Comparison of ENCODE assay signal across 16 mouse cellular contexts in the genomic region with DNA sequence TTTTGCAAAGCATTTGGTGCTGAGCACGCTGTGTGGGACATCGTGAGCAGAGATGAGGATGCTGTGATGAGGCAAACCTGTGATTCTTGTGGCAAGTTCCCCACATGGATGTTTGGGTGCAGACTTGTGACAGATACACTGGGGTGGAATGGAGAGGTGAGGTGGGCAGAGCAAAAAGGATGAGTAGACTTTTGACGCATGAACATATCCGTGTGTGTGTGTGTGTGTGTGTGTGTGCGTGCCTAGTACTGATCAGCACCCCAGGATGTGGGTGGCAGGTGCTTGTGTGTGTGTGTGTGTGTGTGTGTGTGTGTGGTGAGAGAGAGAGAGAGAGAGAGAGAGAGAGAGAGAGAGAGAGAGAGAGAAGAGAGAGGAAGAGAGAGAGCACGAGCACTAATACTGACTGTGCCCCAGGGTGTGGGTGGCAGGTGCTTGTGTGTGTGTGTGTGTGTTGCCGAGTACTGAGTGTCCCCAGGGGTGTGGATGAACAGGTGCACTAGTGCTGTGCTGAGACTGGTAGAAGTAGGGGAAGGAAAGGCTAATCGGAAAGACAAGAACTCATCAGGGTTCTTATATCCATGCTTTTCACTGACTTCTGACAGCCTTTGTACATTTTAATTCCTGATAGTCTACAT. TPM values are rescaled to one million over a fixed set of nuclear protein-coding genes. Genes with fewer than 3 reads are reported as not detected.
DNase-seq lines count a peak whose midpoint lies in the region; ATAC-seq and TF ChIP-seq lines count a peak whose summit lies in the region.
"Had no signal": no experiment of that assay in that cellular context is flagged by ENCODE, and none has a peak within 500 bp of the region (broad histone marks: within the 10 kb centered on the region; RNA-seq: fewer than 3 reads in every experiment).

No protein-coding gene starts in this region.

- WGBS in heart, embryonic 16.5 days, result 90% methylated on average over 8 of the region's 8 CpGs
- 90% methylated on average over 8 of the region's 8 CpGs for WGBS in intestine, postnatal 0 days

- H3K4me2 ChIP-seq in heart, embryonic 16.5 days (ENCODE audit: low read depth, low read length), result no peak overlapping the region
- no peak overlapping the region for H3K4me2 ChIP-seq in intestine, postnatal 0 days (replicated peaks; ENCODE audit: low read depth)
- H3K4me2 ChIP-seq: embryonic facial prominence, embryonic 15.5 days; forebrain, embryonic 13.5 days; heart, embryonic 12.5 days; lung, embryonic 15.5 days had no signal

- no peak for DNase-seq in heart, adult 11 months
- peak; percentile 70 for DNase-seq in right cerebral cortex, adult 18-20 months
- DNase-seq in right cerebral cortex, postnatal 10 days (ENCODE audit: low spot score in 2 of 2), result no peak
- DNase-seq in thymus, postnatal 14 days, result peak; percentile 71
- no peak for DNase-seq in layer of hippocampus, postnatal 36 days
- DNase-seq: cerebellum, postnatal 10 days; gastrocnemius, postnatal 14 days; kidney, postnatal 25 days had no signal

- H3K9me3 ChIP-seq in heart, embryonic 16.5 days (replicated peaks; ENCODE audit: control insufficient read depth, low read length), result no peaks in the 10 kb centered on the region
- H3K9me3 ChIP-seq in intestine, postnatal 0 days (ENCODE audit: control insufficient read depth), result no peaks in the 10 kb centered on the region
- H3K9me3 ChIP-seq: embryonic facial prominence, embryonic 15.5 days; forebrain, embryonic 13.5 days; heart, embryonic 12.5 days; lung, embryonic 15.5 days; megakaryocyte, embryonic 14.5 days had no signal

- ATAC-seq in heart, embryonic 16.5 days (replicated peaks; ENCODE audit: extremely low read depth, insufficient read depth, low FRiP score), result 0 out of 2 replicates have a peak, but pooled peaks have one; percentile 37
- ATAC-seq in megakaryocyte, adult 5-6 weeks (ENCODE audit: poor library complexity, severe bottlenecking), result peak; percentile 41
- no peak for ATAC-seq in intestine, postnatal 0 days
- ATAC-seq: forebrain, embryonic 13.5 days had no signal

- no peak overlapping the region for H3K27ac ChIP-seq in heart, embryonic 16.5 days (ENCODE audit: low read length)
- H3K27ac ChIP-seq in intestine, postnatal 0 days (ENCODE audit: low read depth, low read length), result no peak overlapping the region
- H3K27ac ChIP-seq: embryonic facial prominence, embryonic 15.5 days; forebrain, embryonic 13.5 days; lung, embryonic 15.5 days had no signal

- H3K4me3 ChIP-seq in heart, embryonic 16.5 days (ENCODE audit: low read length), result no peak overlapping the region
- no peak overlapping the region for H3K4me3 ChIP-seq in intestine, postnatal 0 days (ENCODE audit: low read depth, low read length)
- H3K4me3 ChIP-seq: embryonic facial prominence, embryonic 15.5 days; forebrain, embryonic 13.5 days; heart, embryonic 12.5 days; lung, embryonic 15.5 days; megakaryocyte, embryonic 14.5 days had no signal

- no peak for TF ChIP-seq CTCF in intestine, postnatal 0 days (IDR thresholded peaks at IDR 0.05; ENCODE audit: low read depth)

- peaks cover 3% of the 10 kb centered on the region for H3K4me1 ChIP-seq in heart, embryonic 16.5 days (ENCODE audit: control insufficient read depth, insufficient read depth, low read length)
- H3K4me1 ChIP-seq in intestine, postnatal 0 days (replicated peaks; ENCODE audit: control insufficient read depth, insufficient read depth, low read length), result no peaks in the 10 kb centered on the region; the same call in 1 of the 2 replicates
- H3K4me1 ChIP-seq: embryonic facial prominence, embryonic 15.5 days; lung, embryonic 15.5 days had no signal

- peaks cover 6% of the 10 kb centered on the region; the same call in 1 of the 2 replicates for H3K36me3 ChIP-seq in heart, embryonic 16.5 days (ENCODE audit: control insufficient read depth, insufficient read depth)
- H3K36me3 ChIP-seq in intestine, postnatal 0 days (ENCODE audit: control insufficient read depth, insufficient read depth), result no peaks in the 10 kb centered on the region; the same call in 1 of the 2 replicates
- H3K36me3 ChIP-seq: embryonic facial prominence, embryonic 15.5 days; lung, embryonic 15.5 days had no signal

- H3K9ac ChIP-seq in heart, embryonic 16.5 days (ENCODE audit: low read length), result no peak overlapping the region
- H3K9ac ChIP-seq in intestine, postnatal 0 days (ENCODE audit: low read depth, low read length), result no peak overlapping the region
- H3K9ac ChIP-seq: embryonic facial prominence, embryonic 15.5 days; forebrain, embryonic 13.5 days; heart, embryonic 12.5 days; lung, embryonic 15.5 days had no signal

- no peaks in the 10 kb centered on the region for H3K27me3 ChIP-seq in heart, embryonic 16.5 days (ENCODE audit: control insufficient read depth, insufficient read depth, low read length)
- no peaks in the 10 kb centered on the region for H3K27me3 ChIP-seq in intestine, postnatal 0 days (replicated peaks; ENCODE audit: control insufficient read depth, insufficient read depth, low read length)
- H3K27me3 ChIP-seq: embryonic facial prominence, embryonic 15.5 days; forebrain, embryonic 13.5 days; heart, embryonic 12.5 days; lung, embryonic 15.5 days; megakaryocyte, embryonic 14.5 days had no signal

RNA-seq across cellular contexts. Expression of gene Herc3, which starts 13.0 kb away (rescaled TPM):
- 42.4 and 44.0 TPM in 2 replicates for polyA plus RNA-seq in heart, embryonic 16.5 days (2015; fragmentation: Nextera tagmentation; extraction: Ambion mirVana)
- 6.6 and 7.4 TPM in 2 replicates for total RNA-seq in megakaryocyte, adult 5-6 weeks (2015)
- total RNA-seq in megakaryocyte, adult 5-6 weeks (2017), result 10.4 and 17.5 TPM in 2 replicates
- 14.3 and 18.7 TPM in 2 replicates for polyA plus RNA-seq in intestine, postnatal 0 days (2015; fragmentation: Nextera tagmentation; extraction: Ambion mirVana)
- total RNA-seq in layer of hippocampus, postnatal 36 days (2021), result 100 to 1,000 TPM; 226 to 248 TPM

Comparison
In these comparisons a context has a peak if more than half of its experiments do, and no peak if none do; other contexts are left out.
1. DNase-seq: peak in right cerebral cortex, adult 18-20 months (single experiment) and thymus, postnatal 14 days (single experiment); none in heart, adult 11 months (single experiment), right cerebral cortex, postnatal 10 days (0 of 2) and layer of hippocampus, postnatal 36 days (0 of 2).
2. RNA of gene Herc3, which starts 13.0 kb away (total RNA-seq): 226 to 248 TPM in layer of hippocampus, postnatal 36 days; 6.6 to 17.5 TPM in megakaryocyte, adult 5-6 weeks; every median in the first group is over 10 times any median in the second.